Mouse (Mus musculus) stomach, postnatal 0 days (tissue): Measurements from ENCODE around the gene Arl8a. TPM values are rescaled to one million over a fixed set of nuclear protein-coding genes. Genes with fewer than 3 reads are reported as not detected.

ENCODE experiments used
- ATAC-seq: fragments of 200-750 bp; cut with Nextera tagmentation; 2 replicates; pipeline ENCODE4 v1.8.0; 2017; ENCODE audit not compliant: low FRiP score, low TSS enrichment
- DNase-seq: peaks from one replicate; pipeline ENCODE4 v3.0.0-alpha.2; 2016; ENCODE audit warnings: low spot score
- H3K27ac ChIP-seq: fragments of 300-500 bp; sonication (generic); replicated peaks from 2 replicates; pipeline ENCODE4 v1.5.1; 2014; ENCODE audit warnings: mild to moderate bottlenecking, control low read depth
- H3K27me3 ChIP-seq: fragments of 300-500 bp; sonication (generic); 2 replicates; pipeline ENCODE4 v1.6.1; 2014; ENCODE audit warnings: low read length; ENCODE audit not compliant: control insufficient read depth, insufficient read depth
- H3K36me3 ChIP-seq: fragments of 300-500 bp; sonication (generic); 2 replicates; pipeline ENCODE4 v1.6.1; 2014; ENCODE audit warnings: low read length, mixed read lengths; ENCODE audit not compliant: control insufficient read depth, insufficient read depth
- H3K4me1 ChIP-seq: fragments of 300-500 bp; sonication (generic); replicated peaks from 2 replicates; pipeline ENCODE4 v1.6.1; 2014; ENCODE audit warnings: antibody characterized with exemption; ENCODE audit not compliant: control insufficient read depth, insufficient read depth
- H3K4me2 ChIP-seq: fragments of 300-500 bp; sonication (generic); replicated peaks from 2 replicates; pipeline ENCODE4 v1.6.1; 2014; ENCODE audit warnings: low read depth, mild to moderate bottlenecking, control low read depth, moderate library complexity
- H3K4me3 ChIP-seq: fragments of 300-500 bp; sonication (generic); 2 replicates; pipeline ENCODE4 v1.5.1; 2014; ENCODE audit warnings: low read depth, low read length, control low read depth
- H3K9ac ChIP-seq: fragments of 300-500 bp; sonication (generic); 2 replicates; pipeline ENCODE4 v1.6.1; 2014; ENCODE audit warnings: mild to moderate bottlenecking, low read length, control low read depth, mixed read lengths
- H3K9me3 ChIP-seq: fragments of 300-500 bp; sonication (generic); 2 replicates; pipeline ENCODE4 v1.6.1; 2016; ENCODE audit warnings: low read length; ENCODE audit not compliant: control insufficient read depth
- CTCF ChIP-seq: IDR thresholded peaks from 2 replicates; pipeline ENCODE4 v1.5.1; 2016; ENCODE audit warnings: antibody characterized with exemption, low read depth, mild to moderate bottlenecking, moderate library complexity
- EP300 ChIP-seq: optimal IDR thresholded peaks from 2 replicates; pipeline ENCODE3; 2016; ENCODE audit warnings: antibody characterized with exemption
- WGBS: fragments of 180-500 bp; shearing (Covaris S2); extraction: QIAGEN DNeasy Blood & Tissue Kit; methylation state at CpG from one replicate; pipeline ENCODE4 v1.1.7; 2014; 5-methylcytosine and 5-hydroxymethylcytosine counted together
- polyA plus RNA-seq: library from polyadenylated mRNA; unstranded; fragments of >200 nt; fragmentation: Nextera tagmentation; extraction: Ambion mirVana; gene quantifications from 2 replicates; pipeline ENCODE4 v1.2.1, GENCODE M21; 2015

Arl8a gene
- polyA plus RNA-seq = 42.2 and 43.9 TPM in 2 replicates

DNA sequence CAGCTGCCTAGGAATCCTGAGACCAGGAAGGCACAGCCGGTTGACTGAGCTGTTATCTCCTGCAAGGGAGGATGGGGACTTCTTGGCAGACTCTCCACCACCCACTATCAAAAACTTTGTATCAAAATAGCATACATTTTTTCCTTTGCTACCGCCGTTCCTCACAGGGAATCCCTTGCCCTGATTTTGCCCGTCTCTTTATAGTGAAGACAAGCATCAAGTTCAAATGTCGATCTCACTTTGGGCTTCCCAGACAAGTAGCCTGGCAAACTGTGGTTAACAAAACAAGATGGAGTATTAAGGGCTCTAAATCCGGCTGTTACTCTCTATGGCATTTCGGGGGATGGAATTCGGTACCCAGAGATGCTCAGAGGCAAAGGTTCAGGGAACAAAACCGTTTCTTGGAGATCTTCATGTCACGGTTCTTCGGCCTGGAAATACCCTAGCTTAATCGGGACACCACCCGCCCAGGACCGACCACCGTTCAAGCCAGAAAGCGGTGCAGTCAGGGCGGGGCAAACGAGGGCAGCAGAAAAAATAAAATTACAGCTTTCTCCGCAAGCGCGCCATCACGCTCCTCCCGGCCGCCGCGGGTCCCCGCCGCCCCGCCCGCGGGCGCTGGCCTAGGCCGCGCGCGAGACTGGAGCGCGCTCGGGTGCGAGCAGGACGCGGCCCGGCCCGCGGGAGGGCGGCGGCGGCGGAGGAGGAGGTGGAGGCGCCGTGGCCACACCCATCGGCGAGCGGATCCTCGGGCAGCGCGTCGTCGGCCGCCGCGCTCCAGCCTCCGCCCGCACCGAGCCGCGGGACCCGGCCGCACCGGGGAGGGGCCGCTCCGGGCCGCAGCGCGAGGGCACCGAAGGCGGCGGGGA is at the start of gene Arl8a:
TSS of gene Arl8a (plus strand) at position 748 of the 869 bp plus-strand sequence.
- H3K9ac ChIP-seq = peak within 1 kb of the TSS; percentile 95
- TF ChIP-seq EP300 (no peak), CTCF (no peak)
- WGBS = under 1% methylated on average over 65 of the region's 78 CpGs
- H3K27me3 ChIP-seq = no peaks in the 10 kb centered on the region
- DNase-seq (peak; percentile 88), ATAC-seq (peak; percentile 86)
- no peaks in the 10 kb centered on the region for H3K9me3 ChIP-seq
- H3K36me3 ChIP-seq = no peaks in the 10 kb centered on the region
- H3K4me3 ChIP-seq = peak within 1 kb of the TSS; percentile 98
- peak within 1 kb of the TSS; percentile 95 for H3K27ac ChIP-seq
- H3K4me1 ChIP-seq = no peaks in the 10 kb centered on the region; the same call in 1 of the 2 replicates
- H3K4me2 ChIP-seq = peak within 1 kb of the TSS; percentile 81

DNA sequence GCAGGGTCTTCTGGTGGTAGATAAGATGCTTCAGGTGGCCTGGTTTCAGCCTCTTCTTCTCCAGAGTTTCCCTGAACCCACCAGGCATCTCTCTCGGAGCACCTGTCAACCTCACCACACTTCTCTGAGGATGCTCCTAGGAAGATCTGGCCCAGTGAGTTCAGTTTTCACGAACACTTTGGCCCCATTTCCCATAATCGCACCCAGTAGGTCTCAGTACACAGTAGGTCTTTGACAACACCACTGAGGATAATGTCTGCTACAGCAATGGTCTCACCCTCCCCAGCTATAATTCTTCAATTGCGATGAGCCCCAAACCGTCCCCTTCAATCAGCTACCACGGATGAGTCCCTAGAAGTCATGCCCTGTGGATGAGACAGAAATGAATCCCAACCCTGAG is 49.2 kb upstream of the Arl8a start:
- no peak for TF ChIP-seq EP300
- no peak for TF ChIP-seq CTCF
- no peak for DNase-seq
- Histone ChIP-seq H3K9ac (no peak overlapping the region), H3K9me3 (no peaks in the 10 kb centered on the region), H3K27ac (no peak overlapping the region), H3K4me1 (no peaks in the 10 kb centered on the region), H3K36me3 (no peaks in the 10 kb centered on the region), H3K4me3 (no peak overlapping the region), H3K4me2 (no peak overlapping the region), H3K27me3 (0 out of 2 replicates have a peak, but pooled peaks cover 3% of the 10 kb centered on the region)
- WGBS = 90% methylated on average over 6 of the region's 6 CpGs
- no peak for ATAC-seq

DNA sequence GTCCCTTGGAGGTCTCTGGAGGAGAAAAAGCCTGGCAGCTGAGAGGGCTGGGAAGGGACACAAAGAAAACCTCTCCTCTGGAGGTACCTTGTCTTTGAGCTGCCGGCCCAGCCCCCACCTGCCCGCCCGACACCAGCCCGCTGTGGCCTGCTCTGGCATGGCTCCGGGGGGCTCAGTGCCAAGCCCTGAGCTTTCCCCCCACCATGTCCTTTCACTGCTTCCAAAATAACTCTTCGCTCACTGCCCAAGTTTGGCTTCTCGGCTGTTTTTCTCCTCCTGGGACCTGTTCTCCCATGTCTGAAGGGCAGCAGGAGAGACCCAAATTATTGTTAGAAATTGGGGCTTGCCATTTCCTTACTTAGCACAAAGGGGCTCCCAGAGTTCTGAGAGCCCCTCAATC is 48.2 kb upstream of the Arl8a start:
- DNase-seq = no peak
- Histone ChIP-seq H3K4me2 (no peak overlapping the region), H3K4me1 (no peaks in the 10 kb centered on the region), H3K4me3 (no peak overlapping the region), H3K36me3 (no peaks in the 10 kb centered on the region), H3K9ac (no peak overlapping the region; the same call in 1 of the 2 replicates), H3K9me3 (no peaks in the 10 kb centered on the region), H3K27me3 (0 out of 2 replicates have a peak, but pooled peaks cover 3% of the 10 kb centered on the region), H3K27ac (no peak overlapping the region)
- WGBS = 68% methylated on average over 7 of the region's 7 CpGs
- TF ChIP-seq CTCF (no peak), EP300 (no peak)
- no peak for ATAC-seq

DNA sequence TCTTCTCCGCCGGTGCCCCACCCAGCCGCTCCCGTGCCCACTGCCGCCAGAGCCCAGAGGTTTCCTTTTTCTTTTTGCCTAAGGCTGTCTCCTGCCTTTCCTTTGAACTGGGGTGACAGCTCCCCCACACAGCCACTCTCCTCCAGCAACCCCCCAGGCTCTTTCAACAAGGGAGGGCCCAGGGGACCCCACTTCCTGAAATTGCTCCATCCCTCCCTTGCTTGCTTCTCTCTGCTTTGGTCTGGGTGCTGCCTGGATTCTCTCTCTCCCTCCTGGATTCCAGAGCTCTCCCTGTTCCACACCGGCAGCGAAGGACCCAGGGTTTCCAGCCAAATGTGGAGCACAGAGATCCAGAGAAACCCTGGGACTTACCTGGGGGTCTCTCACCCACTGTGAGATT is 46.2 kb upstream of the Arl8a start:
- no peaks in the 10 kb centered on the region for H3K4me1 ChIP-seq
- WGBS = 30% methylated on average over 7 of the region's 7 CpGs
- no peak for DNase-seq
- no peaks in the 10 kb centered on the region for H3K36me3 ChIP-seq
- no peak overlapping the region for H3K4me2 ChIP-seq
- H3K9me3 ChIP-seq = no peaks in the 10 kb centered on the region
- H3K4me3 ChIP-seq = no peak overlapping the region
- TF ChIP-seq EP300 = no peak
- TF ChIP-seq CTCF = no peak
- H3K27ac ChIP-seq = no peak overlapping the region
- H3K9ac ChIP-seq = no peak overlapping the region
- no peak for ATAC-seq
- peaks cover 2% of the 10 kb centered on the region; the same call in 1 of the 2 replicates for H3K27me3 ChIP-seq

DNA sequence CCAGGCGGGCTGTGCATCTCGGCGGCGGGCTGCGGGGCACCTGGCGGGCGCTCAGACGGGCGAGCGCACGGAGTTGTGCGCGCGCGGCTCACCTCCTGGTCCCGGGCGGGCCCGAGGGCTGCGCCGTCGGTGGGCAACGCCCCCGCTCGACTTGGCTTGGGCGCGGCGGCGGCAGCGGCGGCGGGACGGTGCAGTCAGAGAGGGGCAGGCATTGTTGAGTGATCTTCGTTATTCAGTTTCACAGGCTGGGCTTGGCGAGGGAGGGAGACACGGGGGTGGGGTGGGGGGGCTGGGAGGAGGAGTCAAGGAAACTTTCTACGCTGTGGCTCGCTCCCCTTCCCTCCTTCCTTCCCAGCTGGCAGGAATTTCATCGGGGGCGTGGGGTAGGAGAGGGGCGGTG is 41.5 kb upstream of the Arl8a start, which contains the start of gene Lgr6:
TSS of gene Lgr6 (minus strand) at position 153 of the 400 bp plus-strand sequence.
- no peak for TF ChIP-seq EP300
- no peak for TF ChIP-seq CTCF
- Histone ChIP-seq H3K9me3 (no peaks in the 10 kb centered on the region), H3K4me2 (peak within 1 kb of the TSS; percentile 71), H3K36me3 (no peaks in the 10 kb centered on the region), H3K27ac (no peak within 1 kb of the TSS), H3K4me1 (no peaks in the 10 kb centered on the region), H3K9ac (no peak within 1 kb of the TSS), H3K4me3 (peak within 1 kb of the TSS; percentile 38), H3K27me3 (no peaks in the 10 kb centered on the region; the same call in 1 of the 2 replicates)
- WGBS = under 1% methylated on average over 30 of the region's 40 CpGs
- DNase-seq (peak; percentile 47), ATAC-seq (peak; percentile 27; the same call in 1 of the 2 replicates)

DNA sequence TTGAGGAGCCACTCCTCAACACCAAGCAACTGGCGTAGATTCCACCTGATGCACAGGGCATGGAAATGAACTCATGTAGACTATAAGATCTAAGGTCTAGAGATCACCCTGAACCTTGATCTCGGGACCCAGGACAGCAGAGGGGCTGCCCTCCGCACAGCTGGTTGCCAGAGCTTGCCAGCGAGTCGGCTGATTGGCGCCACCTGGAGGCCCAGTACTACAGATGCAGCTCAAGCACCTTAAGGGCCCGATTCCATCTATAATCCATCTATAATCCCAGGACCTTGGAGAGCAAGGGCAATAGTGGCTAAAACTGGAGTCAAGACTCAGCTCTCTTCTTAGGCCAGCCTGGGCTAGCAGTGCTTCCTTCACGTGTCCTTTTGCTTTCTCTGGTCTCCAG is 40.7 kb upstream of the Arl8a start:
- no peak overlapping the region for H3K4me2 ChIP-seq
- no peak overlapping the region for H3K9ac ChIP-seq
- no peaks in the 10 kb centered on the region for H3K9me3 ChIP-seq
- H3K27me3 ChIP-seq = no peaks in the 10 kb centered on the region; the same call in 1 of the 2 replicates
- DNase-seq = peak; percentile 81
- H3K36me3 ChIP-seq = no peaks in the 10 kb centered on the region
- peak; percentile 41; the same call in 1 of the 2 replicates for ATAC-seq
- no peaks in the 10 kb centered on the region for H3K4me1 ChIP-seq
- TF ChIP-seq CTCF (peak; percentile 92), EP300 (no peak)
- WGBS = 0% methylated on average over 8 of the region's 8 CpGs
- H3K27ac ChIP-seq = no peak overlapping the region
- no peak overlapping the region for H3K4me3 ChIP-seq
